Mouse (Mus musculus) hindbrain, embryonic 13.5 days (tissue): ENCODE measurements around the gene Fbxl5. TPM values are rescaled to one million over a fixed set of nuclear protein-coding genes. Genes with fewer than 3 reads are reported as not detected.

Experiments
- ATAC-seq: fragments of 200-750 bp; cut with Nextera tagmentation; 2 replicates; pipeline ENCODE4 v1.8.0; 2017; ENCODE audit warnings: moderate TSS enrichment; ENCODE audit not compliant: low FRiP score
- H3K27ac ChIP-seq: fragments of 300-500 bp; sonication (generic); 2 replicates; pipeline ENCODE4 v1.5.1; 2015; ENCODE audit warnings: inconsistent platforms, mild to moderate bottlenecking, moderate library complexity
- H3K27me3 ChIP-seq: fragments of 300-500 bp; sonication (generic); 2 replicates; pipeline ENCODE4 v1.6.1; 2015; ENCODE audit warnings: mild to moderate bottlenecking, inconsistent platforms
- H3K36me3 ChIP-seq: fragments of 300-500 bp; sonication (generic); 2 replicates; pipeline ENCODE4 v1.6.1; 2015; ENCODE audit warnings: mild to moderate bottlenecking, inconsistent platforms
- H3K4me1 ChIP-seq: fragments of 300-500 bp; sonication (generic); replicated peaks from 2 replicates; pipeline ENCODE4 v1.6.1; 2015; ENCODE audit warnings: inconsistent platforms
- H3K4me2 ChIP-seq: fragments of 300-500 bp; sonication (generic); 2 replicates; pipeline ENCODE4 v1.6.1; 2015; ENCODE audit warnings: inconsistent platforms, mild to moderate bottlenecking, moderate library complexity
- H3K4me3 ChIP-seq: fragments of 300-500 bp; sonication (generic); 2 replicates; pipeline ENCODE4 v1.5.1; 2015; ENCODE audit warnings: mild to moderate bottlenecking, inconsistent platforms
- H3K9ac ChIP-seq: fragments of 300-500 bp; sonication (generic); 2 replicates; pipeline ENCODE4 v1.6.1; 2015; ENCODE audit warnings: mild to moderate bottlenecking, inconsistent platforms
- H3K9me3 ChIP-seq: fragments of 300-500 bp; sonication (generic); 2 replicates; pipeline ENCODE4 v1.6.1; 2016; ENCODE audit warnings: inconsistent platforms
- WGBS: fragments of 180-500 bp; shearing (Covaris S2); methylation state at CpG from one replicate; pipeline ENCODE4 v1.1.7; 2015; 5-methylcytosine and 5-hydroxymethylcytosine counted together
- polyA plus RNA-seq: library from polyadenylated mRNA; unstranded; fragments of >200 nt; fragmentation: Nextera tagmentation; extraction: Ambion mirVana; gene quantifications from 2 replicates; pipeline ENCODE4 v1.2.1, GENCODE M21; 2015

Gene Fbxl5
- 69.7 and 70.5 TPM in 2 replicates for polyA plus RNA-seq

DNA sequence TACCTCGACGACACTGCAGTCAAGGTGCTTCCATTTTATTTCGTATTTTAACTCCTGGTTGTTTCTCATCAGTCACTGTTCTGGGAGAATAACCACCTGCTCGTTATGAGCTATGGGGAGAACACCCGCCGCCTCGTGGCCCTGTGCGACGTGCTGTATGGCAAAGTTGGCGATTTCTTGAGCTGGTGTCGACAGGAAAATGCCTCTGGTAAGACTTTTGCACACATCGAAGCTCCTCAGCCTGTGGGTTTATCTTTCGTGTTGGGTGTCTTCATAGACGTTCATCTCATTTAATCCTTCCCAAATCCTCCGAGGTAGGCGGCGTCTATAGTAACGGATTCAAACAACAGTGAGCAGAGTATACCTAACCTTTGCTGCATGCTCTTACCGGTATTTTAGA, at the start of gene Fbxl5:
Fbxl5 (minus strand) TSS at position 101 of the 400 bp plus-strand sequence.
- Histone ChIP-seq H3K36me3 (no peaks in the 10 kb centered on the region), H3K27ac (no peak within 1 kb of the TSS), H3K4me3 (no peak within 1 kb of the TSS), H3K4me1 (no peaks in the 10 kb centered on the region), H3K9ac (no peak within 1 kb of the TSS), H3K4me2 (no peak within 1 kb of the TSS), H3K9me3 (no peaks in the 10 kb centered on the region), H3K27me3 (peaks cover 5% of the 10 kb centered on the region; the same call in 1 of the 2 replicates)
- WGBS: 88% methylated on average over 19 of the region's 19 CpGs
- ATAC-seq: no peak

DNA sequence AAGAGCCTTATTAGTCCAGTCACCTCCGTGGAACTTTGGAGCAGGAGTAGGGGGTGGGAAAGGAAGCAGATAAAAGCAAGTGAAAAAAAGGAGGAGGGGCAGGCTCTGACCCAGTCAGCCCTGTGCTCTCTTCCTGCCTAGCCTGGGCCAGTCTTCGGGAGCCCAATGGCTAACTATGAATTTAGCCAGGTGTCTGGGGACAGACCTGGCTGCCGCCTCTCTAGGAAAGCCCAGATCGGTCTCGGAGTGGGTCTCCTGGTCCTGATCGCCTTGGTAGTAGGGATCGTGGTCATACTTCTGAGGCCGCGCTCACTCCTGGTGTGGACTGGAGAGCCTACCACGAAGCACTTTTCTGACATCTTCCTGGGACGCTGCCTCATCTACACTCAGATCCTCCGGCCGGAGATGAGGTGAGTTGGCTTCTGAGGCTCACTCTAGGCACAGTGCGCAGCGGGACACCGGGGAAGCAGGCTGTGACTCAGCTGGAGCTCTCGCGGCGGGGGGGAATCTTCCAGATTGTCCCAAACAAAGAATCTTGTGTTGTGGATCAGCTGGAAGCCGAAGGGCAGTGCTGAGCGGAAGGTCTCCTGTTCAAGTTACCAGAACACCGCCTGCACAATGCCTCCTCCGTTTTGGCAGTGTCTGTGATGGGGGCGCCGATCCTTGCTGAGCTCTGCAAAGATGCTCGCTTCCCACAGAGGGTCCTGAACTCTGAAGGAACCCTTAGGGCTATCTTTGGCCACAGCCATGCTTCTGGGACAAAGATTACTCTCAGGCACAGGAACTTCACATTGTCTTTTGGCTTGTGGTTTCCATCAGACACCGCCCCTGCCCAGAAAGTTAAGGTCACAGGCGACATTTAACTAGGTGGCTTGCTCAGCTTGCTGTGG, 47.5 kb upstream of the Fbxl5 start:
- H3K4me2 ChIP-seq: peak overlapping the region; percentile 57
- peak overlapping the region; percentile 40 for H3K9ac ChIP-seq
- no peaks in the 10 kb centered on the region for H3K9me3 ChIP-seq
- no peaks in the 10 kb centered on the region for H3K36me3 ChIP-seq
- peak; percentile 46; the same call in 1 of the 2 replicates for ATAC-seq
- 0 out of 2 replicates have a peak, but pooled peaks cover 3% of the 10 kb centered on the region for H3K27me3 ChIP-seq
- H3K4me1 ChIP-seq: peaks cover 9% of the 10 kb centered on the region
- no peak overlapping the region for H3K27ac ChIP-seq
- peak overlapping the region; percentile 36 for H3K4me3 ChIP-seq
- WGBS: 5% methylated on average over 28 of the region's 28 CpGs

DNA sequence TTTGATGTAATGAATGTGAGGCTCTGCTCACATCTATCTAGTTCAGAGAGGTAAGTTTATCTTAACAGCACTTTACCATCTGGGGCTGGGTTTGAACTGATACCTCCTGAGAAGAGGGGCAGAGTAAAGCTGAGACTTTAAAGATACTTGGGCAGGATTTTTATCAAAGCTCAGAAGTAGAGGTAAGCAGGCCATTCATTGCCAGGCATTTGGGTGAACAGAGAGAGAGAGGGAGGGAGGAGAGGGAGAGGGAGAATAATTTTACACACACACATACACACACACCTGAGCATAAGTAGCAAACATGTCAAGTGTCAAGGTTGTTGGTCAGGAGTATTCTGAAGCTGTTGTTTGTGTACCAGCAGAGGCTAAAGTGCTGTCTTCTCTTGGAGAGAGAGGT, 46.8 kb upstream of the Fbxl5 start, which contains the start of gene Cd38:
Cd38 (plus strand) TSS at position 301 of the 400 bp plus-strand sequence.
- Histone ChIP-seq H3K4me2 (peak within 1 kb of the TSS; percentile 57), H3K9ac (peak within 1 kb of the TSS; percentile 40), H3K27me3 (0 out of 2 replicates have a peak, but pooled peaks cover 3% of the 10 kb centered on the region), H3K4me3 (peak within 1 kb of the TSS; percentile 36), H3K27ac (no peak within 1 kb of the TSS), H3K36me3 (no peaks in the 10 kb centered on the region), H3K4me1 (peaks cover 9% of the 10 kb centered on the region), H3K9me3 (no peaks in the 10 kb centered on the region)
- ATAC-seq: 0 out of 2 replicates have a peak, but pooled peaks have one; percentile 5

DNA sequence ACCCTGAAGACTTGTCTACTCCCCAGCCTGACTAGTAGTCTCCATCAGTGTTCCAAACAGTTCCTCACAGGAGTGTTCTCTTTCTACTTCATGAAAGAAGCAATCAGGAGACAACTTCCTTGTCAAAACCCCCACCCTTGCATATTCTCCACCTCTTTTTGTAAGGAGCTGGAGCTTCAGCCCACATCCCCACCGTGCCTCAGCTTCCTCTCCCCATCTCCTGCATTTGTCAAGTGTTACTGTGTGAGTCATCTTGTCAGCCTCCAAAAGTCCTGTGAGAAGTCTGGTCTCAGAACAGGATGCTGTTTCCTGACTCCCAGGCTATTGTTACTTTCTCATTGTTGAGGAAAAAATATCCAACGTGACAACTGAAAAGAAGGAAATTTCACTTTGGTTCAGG, 43.9 kb upstream of the Fbxl5 start:
- H3K4me3 ChIP-seq: no peak overlapping the region
- 78% methylated on average over 2 of the region's 2 CpGs for WGBS
- H3K9ac ChIP-seq: no peak overlapping the region
- H3K4me2 ChIP-seq: no peak overlapping the region
- no peak overlapping the region for H3K27ac ChIP-seq
- H3K27me3 ChIP-seq: 0 out of 2 replicates have a peak, but pooled peaks cover 3% of the 10 kb centered on the region
- peaks cover 9% of the 10 kb centered on the region for H3K4me1 ChIP-seq
- no peak for ATAC-seq
- no peaks in the 10 kb centered on the region for H3K9me3 ChIP-seq
- no peaks in the 10 kb centered on the region for H3K36me3 ChIP-seq

DNA sequence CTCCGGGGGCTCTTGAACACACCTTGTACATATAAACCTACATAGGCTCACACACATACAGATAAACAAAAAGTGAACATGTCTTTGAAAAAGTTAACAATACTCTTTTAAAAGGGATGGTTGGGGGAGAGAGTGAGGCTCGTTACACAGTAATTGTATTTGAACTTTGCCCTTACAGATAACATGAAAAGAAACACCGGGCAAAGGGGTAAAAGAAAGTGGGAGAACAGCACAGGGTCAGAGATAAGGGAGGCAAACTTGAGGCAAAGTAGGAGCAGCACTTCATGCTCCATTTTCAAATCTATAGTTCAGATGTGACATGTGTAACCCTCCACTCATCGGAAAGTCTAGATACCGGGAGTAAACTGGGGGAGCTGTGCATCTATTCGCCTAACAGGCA, 42.2 kb upstream of the Fbxl5 start:
- Histone ChIP-seq H3K4me1 (peaks cover under 1% of the 10 kb centered on the region; the same call in 1 of the 2 replicates), H3K9me3 (no peaks in the 10 kb centered on the region), H3K36me3 (no peaks in the 10 kb centered on the region), H3K9ac (no peak overlapping the region), H3K27ac (no peak overlapping the region), H3K4me2 (no peak overlapping the region), H3K4me3 (no peak overlapping the region), H3K27me3 (no peaks in the 10 kb centered on the region)
- ATAC-seq: no peak
- 86% methylated on average over 6 of the region's 6 CpGs for WGBS

DNA sequence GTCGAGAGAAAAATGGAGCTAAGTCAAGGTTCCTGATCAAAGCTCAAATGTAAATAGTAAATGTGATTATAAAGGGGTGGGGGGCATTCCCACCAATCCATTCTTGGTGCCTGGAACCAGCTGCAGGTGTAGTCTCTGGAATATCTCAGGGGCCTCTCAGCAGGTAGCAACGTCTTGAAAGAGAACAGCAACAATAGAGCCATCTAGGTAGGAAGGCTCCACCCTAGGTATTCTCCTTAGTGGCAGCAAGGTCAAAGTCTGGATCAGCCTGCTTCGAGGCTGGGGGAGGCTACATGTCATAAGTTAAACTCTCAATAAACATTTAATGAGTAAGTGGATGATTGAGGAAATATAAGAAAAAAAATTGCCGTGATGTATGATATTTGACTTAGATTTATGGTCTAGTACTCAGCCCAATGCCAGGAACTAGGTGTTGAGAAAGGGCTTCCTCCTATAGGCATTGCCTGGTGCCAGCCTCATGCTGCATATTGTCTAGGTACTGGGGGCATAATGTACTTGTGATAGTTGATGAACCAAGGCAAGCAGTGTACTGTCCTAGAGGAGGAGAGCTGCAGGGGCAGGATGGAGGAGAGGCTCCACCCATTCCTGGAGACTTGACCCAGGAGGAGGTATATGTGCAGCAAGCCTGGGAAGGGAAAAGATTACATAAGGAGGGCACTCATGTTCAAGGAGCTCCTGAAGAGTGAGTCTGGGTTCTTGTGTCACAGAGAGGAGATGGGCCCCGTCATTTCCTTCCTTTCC, 39.4 kb upstream of the Fbxl5 start:
- H3K9me3 ChIP-seq: no peaks in the 10 kb centered on the region
- H3K4me3 ChIP-seq: no peak overlapping the region
- 72% methylated on average over 5 of the region's 5 CpGs for WGBS
- ATAC-seq: no peak
- H3K4me1 ChIP-seq: no peaks in the 10 kb centered on the region
- H3K36me3 ChIP-seq: no peaks in the 10 kb centered on the region
- H3K27ac ChIP-seq: no peak overlapping the region
- H3K27me3 ChIP-seq: no peaks in the 10 kb centered on the region
- H3K9ac ChIP-seq: no peak overlapping the region
- no peak overlapping the region for H3K4me2 ChIP-seq

DNA sequence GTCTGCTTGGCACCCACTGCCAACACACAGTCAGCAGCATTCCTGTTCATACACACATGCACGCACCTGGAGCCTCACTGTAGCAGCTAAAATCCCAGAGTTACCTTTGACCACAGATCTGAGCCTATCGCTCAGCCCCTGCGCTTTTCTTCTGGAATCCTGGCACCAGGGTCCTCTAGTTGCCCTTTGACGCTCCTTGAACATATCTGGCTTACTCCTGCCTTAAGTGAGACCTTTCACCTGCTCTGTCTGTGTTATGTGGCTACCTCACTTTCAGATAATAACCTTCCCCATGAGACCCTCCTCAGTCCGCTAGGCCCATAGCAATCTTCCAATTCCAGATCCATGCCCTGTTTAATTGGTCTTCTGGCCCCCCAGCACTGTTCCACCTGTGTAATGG, 38.7 kb upstream of the Fbxl5 start:
- no peaks in the 10 kb centered on the region for H3K36me3 ChIP-seq
- H3K9me3 ChIP-seq: no peaks in the 10 kb centered on the region
- no peak overlapping the region for H3K4me3 ChIP-seq
- H3K4me2 ChIP-seq: no peak overlapping the region
- ATAC-seq: no peak
- H3K27ac ChIP-seq: no peak overlapping the region
- H3K27me3 ChIP-seq: no peaks in the 10 kb centered on the region
- no peaks in the 10 kb centered on the region for H3K4me1 ChIP-seq
- no peak overlapping the region for H3K9ac ChIP-seq
- WGBS: 93% methylated on average over 5 of the region's 5 CpGs

DNA sequence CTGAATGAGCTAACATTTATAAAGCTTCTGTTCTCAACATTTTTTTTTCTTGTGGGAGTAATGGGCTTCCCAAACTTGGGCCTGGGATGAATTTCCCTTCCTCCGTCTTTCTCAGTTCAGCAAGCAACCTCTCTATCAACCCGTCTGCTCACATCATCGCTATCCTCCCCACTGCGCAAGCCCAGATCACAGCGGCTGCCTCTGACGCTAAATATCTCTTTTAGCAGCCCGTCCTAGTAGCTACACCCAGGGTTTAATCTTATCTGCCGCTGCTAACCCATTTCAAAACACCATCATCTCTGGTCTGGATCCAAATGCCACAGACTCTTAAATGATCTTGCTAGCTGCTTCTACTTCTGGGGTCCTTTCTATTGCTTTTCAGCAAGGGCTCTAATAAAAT, 38.2 kb upstream of the Fbxl5 start:
- WGBS: 90% methylated on average over 8 of the region's 8 CpGs
- H3K9ac ChIP-seq: no peak overlapping the region
- no peaks in the 10 kb centered on the region for H3K27me3 ChIP-seq
- no peaks in the 10 kb centered on the region for H3K36me3 ChIP-seq
- H3K9me3 ChIP-seq: no peaks in the 10 kb centered on the region
- H3K4me2 ChIP-seq: no peak overlapping the region
- no peak overlapping the region for H3K4me3 ChIP-seq
- no peak for ATAC-seq
- H3K27ac ChIP-seq: no peak overlapping the region
- H3K4me1 ChIP-seq: no peaks in the 10 kb centered on the region

DNA sequence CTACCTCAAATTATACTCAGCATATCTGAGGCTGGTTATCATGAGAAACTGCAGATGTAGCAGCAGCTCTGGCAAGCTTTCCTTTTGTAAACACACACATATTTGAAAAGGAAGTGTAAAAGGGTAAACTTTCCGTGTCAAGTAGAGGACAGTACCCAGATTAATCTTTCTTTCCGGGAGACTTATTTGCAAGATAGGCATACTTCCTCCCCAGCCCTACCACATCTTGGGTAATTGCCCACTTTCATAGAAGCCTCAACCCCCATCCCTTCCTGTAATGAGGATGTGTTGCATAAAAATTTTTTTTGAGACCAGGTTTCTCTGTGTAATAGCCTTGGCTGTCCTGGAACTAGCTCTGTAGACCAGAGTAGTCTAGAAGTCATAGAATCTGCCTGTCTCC, 34.3 kb upstream of the Fbxl5 start:
- Histone ChIP-seq H3K36me3 (no peaks in the 10 kb centered on the region), H3K4me3 (no peak overlapping the region), H3K9me3 (no peaks in the 10 kb centered on the region), H3K27me3 (no peaks in the 10 kb centered on the region), H3K9ac (no peak overlapping the region), H3K4me1 (no peaks in the 10 kb centered on the region), H3K4me2 (no peak overlapping the region), H3K27ac (no peak overlapping the region)
- no peak for ATAC-seq
- WGBS: 90% methylated on average over 2 of the region's 2 CpGs

DNA sequence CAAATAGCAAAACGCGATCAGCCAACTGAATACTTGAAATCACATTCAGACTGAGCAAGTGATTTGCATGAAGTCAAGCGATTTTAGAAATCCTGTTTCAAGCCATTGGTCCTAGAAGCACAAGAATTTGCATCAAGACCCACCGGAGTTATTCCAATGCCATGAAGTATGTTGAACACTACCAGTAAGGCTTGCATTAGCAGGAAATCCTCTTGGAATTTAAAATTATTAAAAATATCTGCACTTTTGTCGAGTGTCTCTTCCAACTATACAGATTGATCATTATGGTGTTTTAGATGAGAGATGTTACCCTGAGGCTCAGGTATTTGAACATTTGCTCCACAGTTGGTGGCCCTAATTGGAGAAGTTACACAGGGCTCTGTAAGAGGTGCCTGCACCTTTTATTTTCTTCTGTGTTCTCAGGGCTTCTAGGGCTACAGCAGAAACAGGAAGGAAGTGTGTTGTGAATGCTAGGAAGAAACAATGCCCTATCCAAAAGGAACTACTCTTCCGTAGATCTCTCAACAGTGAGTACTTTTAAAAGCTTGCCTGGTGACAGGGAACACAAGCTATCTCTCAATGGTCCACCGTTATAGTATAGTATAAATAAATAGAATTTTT, 32.5 kb upstream of the Fbxl5 start:
- Histone ChIP-seq H3K27me3 (no peaks in the 10 kb centered on the region), H3K4me3 (no peak overlapping the region), H3K4me1 (no peaks in the 10 kb centered on the region), H3K9ac (no peak overlapping the region), H3K4me2 (no peak overlapping the region), H3K36me3 (no peaks in the 10 kb centered on the region), H3K27ac (no peak overlapping the region), H3K9me3 (no peaks in the 10 kb centered on the region)
- ATAC-seq: no peak
- 86% methylated on average over 7 of the region's 7 CpGs for WGBS

DNA sequence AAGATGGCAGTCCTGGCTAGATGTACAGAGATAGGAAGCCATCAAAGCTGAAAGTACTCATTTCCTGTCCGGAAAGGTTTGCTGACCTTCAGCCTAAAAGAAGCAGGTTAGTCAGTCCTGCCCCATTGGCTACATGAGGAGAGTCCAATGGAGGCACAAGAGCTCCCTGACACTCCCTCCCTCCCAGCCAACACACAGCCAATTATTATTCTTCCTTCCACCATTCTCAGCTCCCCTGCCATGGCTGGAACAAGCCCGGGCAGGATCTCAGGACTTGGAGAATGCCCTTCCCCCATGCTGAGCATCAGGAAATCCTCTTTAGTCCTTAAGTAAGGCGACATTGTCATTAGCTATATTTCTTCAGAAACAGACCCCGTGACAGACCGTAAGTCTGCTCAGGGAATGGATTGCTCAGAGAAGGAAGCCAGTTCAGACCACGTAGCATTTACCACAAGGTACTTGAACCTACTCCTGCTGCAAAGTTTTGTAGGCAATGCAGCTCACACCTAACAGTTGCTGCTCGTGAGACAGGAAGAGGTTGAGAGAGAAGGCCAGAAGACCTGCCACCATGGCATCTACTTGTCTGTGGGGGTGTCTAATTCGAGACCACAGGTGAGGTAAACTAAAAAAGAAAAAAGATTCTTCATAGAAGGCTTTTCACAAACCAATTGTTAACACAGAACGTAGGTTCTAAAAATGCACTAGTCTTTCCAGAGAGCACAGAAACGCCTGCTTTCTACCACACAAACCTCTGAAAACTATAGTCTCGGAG, 31.8 kb upstream of the Fbxl5 start:
- WGBS: 83% methylated on average over 11 of the region's 11 CpGs
- no peaks in the 10 kb centered on the region for H3K36me3 ChIP-seq
- H3K27me3 ChIP-seq: no peaks in the 10 kb centered on the region
- no peaks in the 10 kb centered on the region for H3K9me3 ChIP-seq
- H3K9ac ChIP-seq: no peak overlapping the region
- H3K27ac ChIP-seq: no peak overlapping the region
- no peak for ATAC-seq
- no peak overlapping the region for H3K4me3 ChIP-seq
- H3K4me2 ChIP-seq: no peak overlapping the region
- H3K4me1 ChIP-seq: no peaks in the 10 kb centered on the region
